Mouse (Mus musculus) midbrain, embryonic 14.5 days (tissue): ENCODE measurements around the gene Gm21994. TPM values are rescaled to one million over a fixed set of nuclear protein-coding genes. Genes with fewer than 3 reads are reported as not detected.
"Not testable (repeated sequence)": the region's sequence is repeated elsewhere in the genome, so short reads cannot be mapped to it uniquely, and the experiment has no call there.

Source experiments
- ATAC-seq: fragments of 200-750 bp; cut with Nextera tagmentation; 2 replicates; pipeline ENCODE4 v1.8.0; 2017; ENCODE audit warnings: moderate number of reproducible peaks, moderate library complexity; ENCODE audit not compliant: low FRiP score, low TSS enrichment
- DNase-seq: peaks from one replicate; pipeline ENCODE4 v3.0.0-alpha.2; 2015
- H3K27ac ChIP-seq: fragments of 300-500 bp; sonication (generic); replicated peaks from 2 replicates; pipeline ENCODE4 v1.5.1; 2014; ENCODE audit warnings: mild to moderate bottlenecking, low read depth, low read length, moderate library complexity
- H3K27me3 ChIP-seq: fragments of 300-500 bp; sonication (generic); 2 replicates; pipeline ENCODE4 v1.6.1; 2014; ENCODE audit warnings: low read length, control low read depth, mixed read lengths; ENCODE audit not compliant: control insufficient read depth, insufficient read depth
- H3K36me3 ChIP-seq: fragments of 300-500 bp; sonication (generic); 2 replicates; pipeline ENCODE4 v1.6.1; 2014; ENCODE audit warnings: low read length, control low read depth; ENCODE audit not compliant: control insufficient read depth, insufficient read depth
- H3K4me1 ChIP-seq: fragments of 300-500 bp; sonication (generic); 2 replicates; pipeline ENCODE4 v1.6.1; 2014; ENCODE audit warnings: mild to moderate bottlenecking, antibody characterized with exemption, low read length, control low read depth; ENCODE audit not compliant: control insufficient read depth, insufficient read depth
- H3K4me2 ChIP-seq: fragments of 300-500 bp; sonication (generic); 2 replicates; pipeline ENCODE4 v1.6.1; 2014; ENCODE audit warnings: mild to moderate bottlenecking, low read length, moderate library complexity
- H3K4me3 ChIP-seq: fragments of 300-500 bp; sonication (generic); replicated peaks from 2 replicates; pipeline ENCODE4 v1.5.1; 2014; ENCODE audit warnings: low read depth, low read length
- H3K9ac ChIP-seq: fragments of 300-500 bp; sonication (generic); replicated peaks from 2 replicates; pipeline ENCODE4 v1.6.1; 2014; ENCODE audit warnings: mild to moderate bottlenecking, low read length, moderate library complexity
- H3K9me3 ChIP-seq: fragments of 300-500 bp; sonication (generic); 2 replicates; pipeline ENCODE4 v1.6.1; 2016; ENCODE audit warnings: low read length, control low read depth, mixed read lengths; ENCODE audit not compliant: control insufficient read depth
- WGBS: fragments of 180-500 bp; shearing (Covaris S2); extraction: QIAGEN DNeasy Blood & Tissue Kit; methylation state at CpG from one replicate; pipeline ENCODE4 v1.1.7; 2014; 5-methylcytosine and 5-hydroxymethylcytosine counted together
- polyA plus RNA-seq: library from polyadenylated mRNA; unstranded; fragments of >200 nt; fragmentation: Nextera tagmentation; extraction: Ambion mirVana; gene quantifications from 2 replicates; pipeline ENCODE4 v1.2.1, GENCODE M21; 2014

Gm21994 gene
- polyA plus RNA-seq, result 1.8 and 2.8 TPM in 2 replicates

GRCm38 (mm10) chr2:150255491-150255890, at the start of gene Gm21994:
Gene Gm21994, minus strand, starts transcription at chr2:150255591.
- not testable (repeated sequence) for H3K27ac ChIP-seq, H3K27me3 ChIP-seq, H3K4me3 ChIP-seq, H3K4me1 ChIP-seq, H3K4me2 ChIP-seq, H3K9me3 ChIP-seq, H3K9ac ChIP-seq, ATAC-seq, DNase-seq, H3K36me3 ChIP-seq
- 53% methylated on average over 2 of the region's 2 CpGs for WGBS

DNA sequence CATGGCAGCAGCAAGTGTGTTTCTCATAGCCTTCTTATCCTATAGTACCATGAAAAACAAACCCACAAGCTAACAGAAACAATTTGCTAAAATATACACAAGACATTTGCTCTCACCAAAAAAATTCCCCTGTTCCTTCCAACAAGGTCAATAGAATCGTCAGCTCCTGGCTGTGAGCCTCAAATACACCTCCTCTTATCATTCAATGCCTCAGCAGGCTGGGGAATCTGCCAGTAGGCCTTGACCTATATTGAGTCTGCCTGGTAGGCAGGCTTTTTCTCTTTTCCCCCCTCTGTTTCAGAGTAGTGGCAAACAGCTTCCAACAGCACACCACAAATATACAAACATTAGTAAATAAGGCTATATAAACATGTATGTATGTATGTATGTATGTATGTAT, 43.7 kb upstream of the Gm21994 start:
- ATAC-seq (no peak), DNase-seq (no peak)
- Histone ChIP-seq H3K4me3 (no peak overlapping the region), H3K4me2 (no peak overlapping the region), H3K4me1 (no peaks in the 10 kb centered on the region), H3K36me3 (no peaks in the 10 kb centered on the region), H3K9ac (no peak overlapping the region), H3K27me3 (no peaks in the 10 kb centered on the region), H3K27ac (no peak overlapping the region), H3K9me3 (no peaks in the 10 kb centered on the region)
- 59% methylated on average over 1 of the region's 1 CpGs for WGBS

DNA sequence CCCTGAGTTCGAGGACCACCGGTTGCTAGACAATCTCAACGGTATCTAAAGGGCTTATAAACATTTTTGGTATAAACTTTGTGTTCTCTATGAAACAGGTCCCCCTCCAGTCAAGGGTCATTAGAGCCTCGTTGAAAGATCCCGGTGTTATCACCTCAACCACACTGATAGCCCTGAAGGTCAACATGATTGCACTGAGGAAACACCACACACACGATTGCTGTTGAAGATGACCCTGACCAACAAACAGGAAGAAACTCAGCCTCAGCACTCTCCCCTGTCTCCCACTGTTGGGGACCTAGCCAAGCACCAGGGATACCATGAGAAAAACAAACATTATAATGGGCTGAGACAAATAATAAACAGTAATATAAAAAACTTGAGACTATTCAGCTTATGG, 38.3 kb upstream of the Gm21994 start:
- Histone ChIP-seq H3K27ac (no peak overlapping the region), H3K4me1 (no peaks in the 10 kb centered on the region), H3K9me3 (no peaks in the 10 kb centered on the region), H3K4me2 (no peak overlapping the region), H3K4me3 (no peak overlapping the region), H3K36me3 (no peaks in the 10 kb centered on the region), H3K9ac (no peak overlapping the region), H3K27me3 (no peaks in the 10 kb centered on the region)
- no peak for DNase-seq
- no peak for ATAC-seq
- WGBS, result 90% methylated on average over 6 of the region's 6 CpGs

DNA sequence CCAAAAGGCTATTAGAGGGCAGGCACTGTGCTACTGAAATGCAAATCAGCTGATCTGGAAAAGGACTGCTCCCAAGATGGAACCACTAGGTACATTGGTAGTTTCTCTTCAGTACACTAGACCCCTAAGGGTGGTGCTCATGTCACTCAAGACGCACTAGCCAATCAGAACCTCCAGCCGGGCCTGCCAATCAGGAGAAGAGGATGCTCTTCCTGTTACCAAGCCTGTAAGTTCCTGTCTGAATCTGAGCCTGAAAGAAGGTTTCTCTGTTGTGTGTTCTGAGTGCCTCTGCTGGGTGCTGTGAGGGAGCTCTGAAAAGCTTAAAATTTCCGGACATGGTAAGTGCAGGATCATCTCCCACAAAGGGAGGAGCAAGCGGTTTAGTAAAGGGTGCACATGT, 1.9 kb upstream of the Gm21994 start, which contains the start of gene Gm14124:
Gm14124 (plus strand) TSS at position 227 of the 400 bp plus-strand sequence.
- not testable (repeated sequence) for H3K4me1 ChIP-seq, H3K27me3 ChIP-seq, ATAC-seq, H3K4me2 ChIP-seq, H3K27ac ChIP-seq, H3K4me3 ChIP-seq, DNase-seq, H3K9me3 ChIP-seq, H3K9ac ChIP-seq, H3K36me3 ChIP-seq
- WGBS, result 83% methylated on average over 4 of the region's 4 CpGs

- WGBS, result 64% methylated on average over 2 of the region's 2 CpGs
- not testable (repeated sequence) for H3K4me1 ChIP-seq, ATAC-seq, H3K4me3 ChIP-seq, H3K9ac ChIP-seq, H3K36me3 ChIP-seq, H3K27me3 ChIP-seq, DNase-seq, H3K27ac ChIP-seq, H3K9me3 ChIP-seq, H3K4me2 ChIP-seq
Measured at GRCm38 (mm10) chr2:150256861-150257260, 1.5 kb upstream of the Gm21994 start.

DNA sequence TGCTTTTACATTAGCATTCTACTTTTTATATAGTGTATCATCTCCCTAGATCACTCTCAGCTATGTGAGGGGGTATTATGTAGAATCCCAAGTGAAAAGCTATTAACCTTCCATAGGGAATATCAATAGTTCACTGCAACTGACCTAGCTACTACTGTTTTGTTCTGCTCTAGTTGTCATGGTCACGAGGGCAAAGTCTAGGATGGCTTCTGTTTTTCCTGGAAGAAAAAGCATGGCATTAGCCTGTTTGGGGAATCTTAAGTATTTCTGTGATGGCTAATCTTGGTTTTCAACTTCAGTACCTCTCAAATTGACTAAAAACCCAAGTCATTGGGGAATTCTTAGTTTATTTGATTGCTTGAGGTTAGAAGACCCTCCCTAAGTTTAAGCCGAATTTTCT, 12.2 kb downstream of the Gm21994 start:
- DNase-seq (no peak), ATAC-seq (no peak)
- Histone ChIP-seq H3K4me1 (no peaks in the 10 kb centered on the region), H3K9me3 (peaks cover 28% of the 10 kb centered on the region), H3K4me3 (no peak overlapping the region), H3K36me3 (peaks cover 1% of the 10 kb centered on the region), H3K4me2 (no peak overlapping the region), H3K9ac (no peak overlapping the region), H3K27me3 (no peaks in the 10 kb centered on the region), H3K27ac (no peak overlapping the region)
- WGBS, result 95% methylated on average over 2 of the region's 2 CpGs

- not testable (repeated sequence) for H3K4me1 ChIP-seq, H3K36me3 ChIP-seq, ATAC-seq, H3K27ac ChIP-seq, H3K9me3 ChIP-seq, H3K4me2 ChIP-seq, DNase-seq, H3K27me3 ChIP-seq, H3K4me3 ChIP-seq, H3K9ac ChIP-seq
Measured at GRCm38 (mm10) chr2:150223263-150223662, 32.1 kb downstream of the Gm21994 start.

- Histone ChIP-seq H3K4me2 (peak overlapping the region; percentile 48), H3K4me3 (peak overlapping the region; percentile 39), H3K9ac (peak overlapping the region; percentile 49; the same call in 1 of the 2 replicates)
- H3K9me3 ChIP-seq, ATAC-seq, H3K27me3 ChIP-seq, H3K27ac ChIP-seq, DNase-seq, H3K36me3 ChIP-seq, H3K4me1 ChIP-seq: not testable (repeated sequence)
- 15% methylated on average over 3 of the region's 4 CpGs for WGBS
Measured at GRCm38 (mm10) chr2:150218363-150218725, 37.0 kb downstream of the Gm21994 start.

GRCm38 (mm10) chr2:150217600-150218362, 37.6 kb downstream of the Gm21994 start, which contains the start of gene Zfp937:
Gene Zfp937, plus strand, starts transcription at chr2:150218073.
- DNase-seq, result peak; percentile 60
- 2% methylated on average over 15 of the region's 15 CpGs for WGBS

More at GRCm38 (mm10) chr2:150217600-150218362, 37.6 kb downstream of the Gm21994 start, which contains the start of gene Zfp937:
- not testable (repeated sequence) for H3K27ac ChIP-seq, H3K36me3 ChIP-seq, H3K4me1 ChIP-seq, H3K9me3 ChIP-seq, H3K27me3 ChIP-seq
- H3K4me2 ChIP-seq, result peak within 1 kb of the TSS; percentile 48
- peak within 1 kb of the TSS; percentile 39 for H3K4me3 ChIP-seq
- peak within 1 kb of the TSS; percentile 49; the same call in 1 of the 2 replicates for H3K9ac ChIP-seq
- ATAC-seq, result peak; percentile 99
